Mouse (Mus musculus) right cerebral cortex, adult 18-20 months (tissue): ENCODE data around the gene Gkap1.

Experiments used
- DNase-seq: peaks from one replicate; pipeline ENCODE4 v3.0.0; 2022; ENCODE audit warnings: mixed read lengths

Gene Gkap1

DNA sequence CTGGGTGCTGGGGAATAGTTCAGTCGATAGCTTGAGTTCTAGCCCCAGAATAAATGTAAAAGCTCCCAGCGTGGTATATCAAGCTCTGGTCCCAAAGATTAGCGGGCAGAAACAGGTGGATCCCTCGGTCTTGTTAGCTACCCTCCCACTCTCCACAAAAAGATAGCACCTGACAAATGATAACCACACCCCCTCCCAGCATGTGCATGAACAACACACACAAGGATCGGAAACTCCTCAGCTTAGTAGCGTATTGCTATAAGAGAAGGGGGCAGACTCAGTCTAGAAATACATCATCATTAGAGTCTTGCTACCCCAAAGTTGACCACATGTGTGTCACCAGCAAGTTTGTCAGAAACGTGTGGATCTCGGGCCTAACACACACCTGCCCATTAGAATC, at the start of gene Gkap1:
Gkap1 (minus strand) TSS at position 101 of the 400 bp plus-strand sequence.
- no peak for DNase-seq

DNA sequence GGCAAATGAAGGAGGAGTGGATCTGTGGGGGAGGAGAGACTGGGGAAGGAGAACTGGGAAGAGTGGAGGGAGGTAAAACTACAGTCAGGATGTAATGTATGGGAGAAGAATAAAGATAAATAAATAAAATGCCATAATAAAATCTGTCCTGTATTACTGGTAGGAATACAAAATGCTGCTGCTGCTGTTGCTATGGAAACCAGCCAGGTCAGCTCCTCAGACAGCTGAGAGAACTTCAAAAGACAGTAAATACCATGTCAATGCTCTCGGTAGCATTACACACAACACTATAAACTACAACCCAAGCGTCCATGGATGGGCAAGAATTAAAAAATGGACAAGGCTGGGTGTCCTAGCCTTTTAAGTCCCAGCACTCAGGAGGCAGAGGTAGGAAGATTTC, 42.3 kb upstream of the Gkap1 start:
- DNase-seq = no peak

DNA sequence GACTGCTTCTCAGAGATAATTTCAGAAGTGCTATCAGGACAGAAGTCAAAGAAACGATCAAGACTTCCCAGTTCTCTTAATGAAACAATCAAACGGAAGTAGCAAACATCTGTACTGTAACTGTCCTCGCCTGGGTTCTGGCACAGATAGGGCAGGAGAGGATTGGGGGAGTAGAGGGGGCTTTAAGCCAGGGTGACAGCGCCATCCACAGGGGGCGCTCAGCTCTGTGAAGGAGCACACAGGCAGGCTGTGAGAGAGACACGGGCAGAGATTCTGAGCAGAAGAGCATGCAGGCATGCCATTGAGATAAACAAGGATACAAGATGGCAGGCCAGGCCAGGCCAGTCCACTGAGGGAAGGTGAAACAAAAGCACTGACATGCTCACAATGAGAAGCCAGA, 39.5 kb upstream of the Gkap1 start:
- no peak for DNase-seq

DNA sequence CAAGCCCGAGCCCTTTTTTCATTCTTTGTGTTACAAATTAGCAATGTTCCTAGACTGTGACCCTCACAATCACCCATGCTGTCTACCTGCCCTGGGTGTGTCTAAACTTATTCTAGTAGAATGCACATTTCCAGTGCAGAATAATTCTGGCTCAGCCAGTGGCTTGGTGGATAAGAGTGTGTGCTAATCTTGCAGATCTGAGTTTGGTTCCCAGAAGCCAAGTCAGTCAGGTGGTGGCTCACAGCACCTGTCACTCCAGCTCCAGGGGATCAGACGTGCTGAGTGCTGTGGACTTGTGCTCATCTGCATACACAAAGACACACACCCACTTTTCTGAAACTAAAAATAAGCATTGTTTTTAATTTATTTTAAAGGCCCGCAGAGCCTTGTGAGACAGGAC, 38.3 kb upstream of the Gkap1 start:
- no peak for DNase-seq

DNA sequence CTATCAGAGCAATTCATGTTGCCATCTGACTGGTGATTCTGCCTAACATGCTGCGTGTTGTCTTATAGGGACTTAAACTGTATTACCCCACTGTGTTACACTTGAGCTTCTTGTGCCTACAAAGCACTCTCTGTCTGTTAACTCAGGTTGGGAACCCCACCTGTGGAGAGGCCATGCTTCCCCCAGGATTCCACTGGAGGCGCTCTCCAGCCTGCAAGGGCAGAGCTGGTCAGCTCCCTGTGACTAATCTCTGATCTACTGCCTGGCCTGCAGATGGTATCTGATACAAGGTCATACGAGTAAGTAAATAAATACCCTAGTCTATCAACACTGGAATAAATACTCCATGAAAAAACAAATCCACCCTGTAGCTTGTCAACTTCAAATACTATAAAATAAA, 35.9 kb upstream of the Gkap1 start:
- DNase-seq = no peak

DNA sequence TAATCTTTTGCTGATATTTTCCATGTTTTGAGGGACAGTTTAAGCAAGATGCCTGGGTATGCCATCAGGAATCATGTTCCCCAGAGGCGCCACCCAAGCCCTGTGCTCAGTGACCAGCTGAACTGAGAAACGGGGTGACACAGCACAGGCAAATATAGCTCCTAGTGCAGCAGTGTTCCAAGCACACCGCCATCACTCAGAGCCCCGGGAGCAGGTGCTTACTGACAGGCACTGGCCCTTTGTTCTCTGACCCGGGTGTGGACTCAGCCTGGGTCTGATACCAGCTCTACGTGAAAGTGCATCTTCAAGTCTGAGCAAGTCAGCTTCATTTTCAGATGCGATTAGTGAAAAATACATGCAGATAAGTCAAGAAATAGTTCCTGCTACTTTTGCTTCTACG, 34.0 kb upstream of the Gkap1 start:
- no peak for DNase-seq

DNA sequence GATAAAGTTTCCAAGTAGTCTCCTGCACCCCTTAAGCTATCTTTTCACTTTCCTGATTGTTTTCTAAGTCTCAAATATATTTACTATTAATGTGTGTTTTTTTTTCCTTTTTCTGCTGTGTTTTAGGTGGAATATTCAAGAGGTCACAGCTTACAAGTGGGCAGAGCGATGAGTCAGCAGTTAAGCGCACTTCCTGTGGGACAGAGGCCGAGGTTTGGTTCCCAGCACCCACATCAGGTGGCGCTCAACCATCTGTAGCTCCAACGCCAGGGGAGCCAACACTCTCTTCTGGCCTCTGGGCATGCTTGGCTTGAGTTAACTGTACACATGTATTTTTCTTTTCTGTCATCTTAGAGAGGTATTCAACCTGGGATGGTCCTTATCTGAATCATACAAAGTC, 32.0 kb upstream of the Gkap1 start:
- DNase-seq = no peak

DNA sequence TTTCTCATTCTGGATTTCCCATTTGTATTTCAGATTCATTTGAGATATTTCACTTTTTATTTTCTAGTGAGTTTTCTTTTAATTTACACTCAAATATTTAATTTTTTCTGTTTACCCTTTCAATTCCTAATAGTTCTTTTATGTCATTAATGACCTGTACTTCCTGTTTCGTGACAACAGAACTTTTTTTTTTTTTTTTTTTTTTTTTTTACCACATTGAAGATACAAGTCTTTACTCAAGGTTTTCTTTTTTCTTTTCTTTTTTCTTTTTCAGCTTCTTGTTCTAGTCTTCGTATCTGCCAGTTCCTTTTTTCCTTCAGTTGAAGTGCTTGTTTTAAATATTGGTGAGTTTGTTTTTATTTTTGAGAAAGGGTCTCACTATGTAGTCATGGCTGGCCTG, 29.7 kb upstream of the Gkap1 start:
- DNase-seq = no peak

DNA sequence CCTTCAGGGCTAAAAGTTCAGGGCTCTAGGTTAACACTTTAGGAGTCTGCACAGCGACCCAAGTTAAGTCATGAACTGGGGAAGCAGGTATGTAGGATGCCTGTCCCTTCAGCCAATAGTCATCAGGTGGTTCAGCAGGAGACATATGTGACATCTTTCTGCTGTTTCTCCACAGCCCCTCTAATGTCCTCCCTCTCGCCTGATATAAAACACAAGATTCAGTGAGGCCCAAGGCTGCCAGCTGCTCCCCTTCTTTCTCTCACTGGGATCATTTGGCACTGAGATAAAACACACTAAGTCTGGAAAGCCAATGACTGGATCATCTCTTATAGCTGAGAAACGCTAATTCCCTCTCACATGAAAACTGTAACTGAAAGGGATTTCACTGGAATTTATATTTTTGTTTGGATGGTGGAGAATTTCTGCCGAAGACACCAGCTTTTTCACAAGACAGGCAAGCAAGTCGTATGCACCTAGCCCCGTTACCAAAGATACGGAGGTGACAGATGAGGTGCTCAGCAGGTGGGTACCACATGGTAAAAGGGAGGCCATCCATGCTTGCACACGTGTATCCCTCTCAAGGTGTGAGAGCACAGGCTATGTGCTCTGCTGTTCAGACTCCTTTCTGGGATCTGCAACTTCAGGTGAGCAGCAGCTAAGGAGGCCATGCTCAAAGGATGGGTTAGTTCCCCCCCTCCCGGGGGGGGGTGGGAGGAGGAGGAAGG, 27.1 kb upstream of the Gkap1 start:
- DNase-seq = no peak

DNA sequence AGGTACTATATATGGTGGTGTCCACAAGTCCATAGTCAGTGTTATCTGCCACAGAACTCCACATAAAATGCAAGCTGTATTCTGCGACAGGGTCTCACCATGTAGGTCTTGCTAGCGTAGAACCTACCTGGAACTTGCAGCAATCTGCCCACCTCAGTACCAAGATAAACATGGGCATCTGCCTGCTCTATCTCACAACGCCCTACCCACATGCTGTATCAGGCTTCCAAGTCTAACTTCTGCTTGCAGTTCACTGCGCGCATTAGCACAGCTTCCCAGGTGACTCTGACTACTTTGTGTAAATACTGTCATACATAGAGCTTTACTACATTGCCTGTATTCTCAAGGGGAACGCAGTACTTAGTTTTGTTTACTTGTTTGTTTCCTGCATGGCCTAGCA, 26.5 kb upstream of the Gkap1 start:
- no peak for DNase-seq

DNA sequence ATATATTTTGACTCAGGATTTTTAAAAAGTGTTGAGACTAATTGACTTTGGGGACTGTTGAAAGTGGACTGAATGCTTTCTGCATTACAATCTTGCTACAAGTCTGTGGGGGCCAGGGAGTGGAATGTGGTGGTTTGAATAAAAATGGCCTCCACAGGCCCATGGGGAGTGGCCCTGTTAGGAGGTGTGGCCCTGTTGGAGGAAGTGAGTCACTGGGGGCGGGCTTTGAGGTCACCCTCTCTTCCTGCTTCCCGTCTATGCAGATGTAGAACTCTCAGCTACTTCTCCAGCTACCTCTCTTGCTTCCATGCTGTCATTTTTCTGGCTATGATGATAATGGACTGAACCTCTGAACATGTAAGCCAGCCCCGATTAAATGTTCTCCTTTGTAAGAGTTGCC, 23.3 kb upstream of the Gkap1 start:
- no peak for DNase-seq

DNA sequence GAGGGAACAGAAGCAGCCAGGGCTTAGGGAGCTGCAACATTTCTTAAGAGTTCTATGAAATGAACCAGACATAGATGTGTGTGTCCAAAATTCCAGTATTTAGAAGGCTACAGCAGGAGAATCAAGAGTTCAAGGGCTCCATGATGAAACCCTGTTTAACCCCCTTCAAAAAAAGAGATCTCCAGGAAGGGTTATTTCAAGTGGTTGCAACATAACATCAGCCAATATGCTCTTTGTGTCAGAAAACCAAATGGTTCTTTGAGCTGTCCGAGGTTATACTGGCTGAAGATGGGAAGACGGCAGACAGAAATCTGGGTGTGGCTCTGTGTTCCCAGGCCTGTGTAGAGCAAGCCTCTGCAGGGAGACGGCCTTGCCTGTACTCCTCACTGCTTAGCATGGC, 20.1 kb upstream of the Gkap1 start:
- DNase-seq = no peak

DNA sequence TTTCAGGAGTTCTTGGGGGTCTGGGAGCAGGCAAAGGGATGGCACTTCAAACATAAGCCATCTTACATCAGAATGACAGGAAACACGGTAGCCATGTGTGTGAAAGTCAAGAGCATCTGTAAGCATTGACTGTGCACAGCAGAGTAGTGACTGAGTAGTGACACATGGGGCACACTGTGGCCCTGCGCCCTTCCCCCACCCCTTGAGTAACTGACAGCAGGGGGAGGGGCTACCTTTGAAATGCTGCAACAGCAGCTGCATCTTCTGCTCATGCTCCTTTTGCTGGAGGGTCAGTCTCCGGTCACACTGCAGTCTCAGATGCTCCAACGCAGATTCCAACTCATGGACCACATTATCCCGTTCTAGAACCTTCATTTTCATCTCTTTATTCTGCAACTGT, 17.3 kb upstream of the Gkap1 start:
- no peak for DNase-seq

DNA sequence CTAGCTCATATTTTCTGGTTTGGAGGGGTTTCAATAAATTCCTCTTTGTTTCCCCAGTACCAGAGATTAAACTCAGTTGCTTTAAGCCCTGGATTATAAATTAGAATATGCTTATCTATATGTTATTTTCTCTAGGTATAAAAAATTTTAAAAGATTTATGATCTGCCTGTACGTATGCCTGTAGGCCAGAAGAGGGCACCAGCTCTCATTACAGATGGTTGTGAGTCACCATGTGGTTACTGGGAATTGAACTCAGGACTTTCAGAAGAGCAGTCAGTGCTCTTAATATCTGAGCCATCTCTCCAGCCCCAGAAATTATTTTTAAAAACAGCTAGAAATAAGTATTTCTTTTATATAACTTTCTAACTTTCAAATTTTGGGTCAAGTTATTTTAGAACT, 13.8 kb upstream of the Gkap1 start:
- no peak for DNase-seq

DNA sequence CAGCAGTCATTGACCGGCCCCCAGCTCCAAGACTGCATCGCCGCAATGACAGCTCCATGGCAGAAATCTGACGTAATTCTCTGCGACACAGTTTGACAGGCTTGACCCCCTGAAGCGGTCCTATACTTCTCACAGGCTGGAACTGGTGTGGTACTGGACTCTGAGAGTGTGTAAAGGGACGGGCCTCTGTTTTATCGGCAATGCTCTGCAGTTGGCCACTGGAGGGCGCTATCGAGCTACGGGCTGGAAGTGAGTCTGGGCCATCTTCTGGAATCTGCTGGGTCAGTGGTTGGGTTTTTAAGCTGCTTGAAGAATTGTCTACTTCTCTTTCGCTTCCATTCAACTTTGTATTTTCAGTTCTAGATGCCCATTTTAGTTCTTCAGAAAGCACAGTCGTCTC, 12.3 kb upstream of the Gkap1 start:
- peak; percentile 68 for DNase-seq

DNA sequence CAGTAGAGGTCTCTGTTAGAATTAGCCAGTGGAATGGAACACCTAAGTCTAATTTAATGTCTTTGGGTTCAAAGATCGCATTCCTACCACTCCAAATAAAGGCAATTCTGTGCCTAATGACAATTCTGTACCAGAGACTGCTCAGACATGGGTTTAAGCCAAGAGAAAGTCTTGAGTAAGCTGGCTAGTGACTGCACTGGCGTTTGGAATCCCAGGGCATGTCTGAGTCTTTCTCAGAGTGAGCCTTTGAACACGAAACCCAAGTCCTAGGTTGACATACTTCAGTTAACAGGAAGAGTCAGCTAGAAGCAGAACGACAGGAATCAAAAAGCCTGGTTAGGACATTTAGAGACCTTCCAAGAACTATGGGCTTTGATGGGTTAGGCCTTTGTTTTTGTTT, 8.0 kb upstream of the Gkap1 start:
- DNase-seq = no peak

DNA sequence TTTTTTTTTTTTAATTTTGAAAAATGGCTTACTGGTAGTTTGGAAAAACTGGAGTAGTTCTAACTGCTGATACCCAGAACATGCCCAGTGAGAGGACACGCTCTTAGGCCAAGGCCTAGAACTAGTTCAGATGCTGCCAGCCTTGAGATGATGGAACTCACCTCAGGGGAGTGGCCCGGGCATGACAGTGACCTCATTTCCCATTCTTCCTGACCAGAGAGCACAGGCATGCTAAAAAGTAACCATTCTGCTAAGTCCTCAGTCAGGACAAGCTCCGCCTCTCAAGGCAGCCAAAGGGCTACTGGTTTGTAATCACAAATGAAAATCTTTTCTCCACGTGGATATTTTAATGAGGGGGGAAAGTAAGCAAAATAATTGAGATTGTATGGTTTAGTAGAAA, 6.4 kb upstream of the Gkap1 start:
- DNase-seq = no peak

DNA sequence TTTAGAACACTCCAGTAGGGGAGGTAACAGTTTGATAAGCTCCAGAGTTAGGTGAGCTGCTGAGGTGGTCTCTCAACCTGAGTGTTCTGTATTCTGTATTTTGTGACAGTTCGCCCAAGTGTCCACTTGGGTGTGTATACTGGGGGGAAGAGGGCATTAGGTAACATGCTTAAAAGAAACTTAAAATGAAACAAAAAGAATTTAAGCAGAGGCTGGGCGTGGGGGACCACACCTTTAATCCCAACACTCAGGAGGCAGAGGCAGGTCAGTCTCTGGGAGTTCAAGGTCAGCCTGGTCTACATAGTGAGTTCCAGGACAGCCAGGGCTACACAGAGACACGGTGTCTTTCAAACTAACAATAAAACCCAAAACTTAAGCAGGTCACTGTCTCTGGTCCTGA, 5.0 kb upstream of the Gkap1 start:
- DNase-seq = no peak

DNA sequence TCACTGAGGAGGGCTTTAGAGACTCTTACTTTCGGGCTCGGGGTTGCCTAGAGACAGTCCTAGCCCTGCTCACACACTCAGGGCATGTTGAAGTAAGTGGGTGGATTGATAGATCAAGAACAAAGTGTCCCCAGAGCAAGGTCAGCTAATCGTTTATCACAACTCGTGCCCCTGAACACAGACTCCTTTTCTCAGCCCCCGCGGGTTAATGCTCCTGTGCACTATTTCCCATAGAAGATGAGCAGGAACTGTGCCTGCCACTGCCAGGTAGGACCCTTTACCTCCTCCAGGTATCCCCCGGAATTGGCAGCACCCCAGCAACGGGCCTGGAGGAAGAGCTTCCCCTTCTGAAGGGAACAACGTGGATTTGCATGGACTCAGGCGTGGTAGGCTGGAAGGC, 757 bp upstream of the Gkap1 start:
- DNase-seq = no peak

DNA sequence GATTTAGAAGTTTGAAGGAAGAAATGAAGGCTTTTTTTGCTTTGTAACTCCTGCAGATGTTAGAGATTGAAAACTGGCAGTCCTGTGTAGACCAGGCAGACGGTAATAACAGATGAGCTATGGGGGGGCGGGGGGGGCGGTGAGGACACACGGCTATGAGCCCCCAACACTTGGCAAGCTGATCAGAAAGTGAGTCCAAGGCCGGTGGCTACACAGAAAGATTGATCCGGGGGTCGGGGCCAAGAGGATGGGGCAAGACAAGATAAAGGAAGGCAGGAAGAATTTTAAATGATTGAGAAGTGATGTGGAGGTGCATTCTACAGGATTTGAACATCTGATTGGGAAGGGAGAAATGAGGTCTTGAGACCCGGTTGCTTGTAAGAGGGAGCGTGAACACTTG, 423 bp downstream of the Gkap1 start:
- no peak for DNase-seq

DNA sequence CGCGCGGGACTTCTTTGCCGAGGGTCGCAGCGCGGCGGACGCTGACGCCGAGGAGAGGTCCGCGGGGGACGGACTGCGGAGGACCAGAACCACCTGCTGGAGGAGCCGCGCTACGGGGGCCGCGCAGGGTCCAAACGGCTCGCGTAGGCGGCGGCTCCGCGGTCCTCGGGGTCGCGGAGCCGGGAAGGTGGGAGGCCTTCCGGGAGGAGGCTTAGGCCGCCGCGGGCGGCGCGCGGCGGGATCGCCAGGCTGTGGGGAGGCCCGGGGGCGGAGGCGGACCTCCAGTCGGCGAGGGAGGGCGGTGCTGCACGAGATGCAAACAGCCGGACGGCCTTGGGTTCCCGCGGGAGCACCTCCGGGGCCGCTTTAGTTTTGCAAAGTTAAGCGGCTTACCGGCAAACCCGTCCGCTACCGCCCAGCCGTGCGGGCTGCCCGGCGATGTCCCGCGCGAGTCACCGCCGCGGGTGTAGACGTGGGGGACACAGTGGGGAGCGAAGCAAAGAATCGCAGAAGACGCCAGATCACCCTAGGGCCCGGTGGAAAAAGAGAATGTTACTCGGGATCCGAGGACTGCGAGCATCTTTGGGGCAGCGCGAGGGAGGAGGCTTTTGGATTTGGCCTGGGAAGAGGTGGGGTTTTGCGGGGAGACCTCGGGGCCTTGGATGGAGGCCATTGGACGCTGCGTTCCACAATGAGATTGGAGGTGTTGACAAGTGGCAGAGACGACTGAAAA, 1.1 kb downstream of the Gkap1 start:
- peak; percentile 45 for DNase-seq

DNA sequence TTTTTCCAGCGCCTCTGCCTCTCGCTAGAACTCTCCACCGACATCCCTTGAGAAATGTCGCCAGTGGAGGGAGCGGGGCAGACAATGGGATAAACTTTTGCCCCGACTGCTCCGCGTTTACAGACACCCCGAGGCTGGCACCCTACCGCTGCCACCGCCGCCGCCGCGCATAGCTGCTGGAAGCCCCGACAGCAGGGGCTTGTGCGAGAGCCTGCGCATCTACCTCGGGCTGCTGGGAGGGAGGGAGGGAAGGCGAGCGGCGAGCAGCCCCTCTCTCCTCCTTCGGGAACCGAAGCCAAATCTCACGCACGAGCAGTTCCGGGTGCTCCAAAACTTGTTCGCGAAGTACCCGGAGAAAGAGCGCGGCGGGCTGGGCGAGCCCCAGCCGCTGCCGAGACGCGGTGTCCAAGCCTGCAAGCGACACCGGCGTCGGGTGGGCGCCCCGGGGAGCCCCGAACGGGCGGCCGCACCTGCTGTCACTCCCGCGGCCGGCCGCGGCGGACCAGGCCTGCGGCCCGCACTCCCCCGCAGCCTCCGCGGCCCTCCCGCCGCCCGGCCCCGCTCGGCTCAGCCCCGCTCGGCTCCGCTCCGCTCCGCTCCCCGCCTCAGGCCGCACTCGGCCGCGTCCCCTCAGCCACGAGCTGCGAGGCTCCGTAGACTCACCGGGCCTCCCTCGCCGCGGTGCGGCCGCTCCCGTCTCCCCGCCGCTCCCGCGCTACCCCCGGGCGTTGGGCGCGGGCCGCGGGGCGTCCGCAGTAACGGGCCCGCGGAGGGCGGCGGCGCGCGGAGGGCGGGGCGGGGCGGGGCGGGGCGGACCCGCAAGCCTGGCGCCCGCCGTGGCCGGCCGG, 1.9 kb downstream of the Gkap1 start:
- DNase-seq = peak; percentile 5

DNA sequence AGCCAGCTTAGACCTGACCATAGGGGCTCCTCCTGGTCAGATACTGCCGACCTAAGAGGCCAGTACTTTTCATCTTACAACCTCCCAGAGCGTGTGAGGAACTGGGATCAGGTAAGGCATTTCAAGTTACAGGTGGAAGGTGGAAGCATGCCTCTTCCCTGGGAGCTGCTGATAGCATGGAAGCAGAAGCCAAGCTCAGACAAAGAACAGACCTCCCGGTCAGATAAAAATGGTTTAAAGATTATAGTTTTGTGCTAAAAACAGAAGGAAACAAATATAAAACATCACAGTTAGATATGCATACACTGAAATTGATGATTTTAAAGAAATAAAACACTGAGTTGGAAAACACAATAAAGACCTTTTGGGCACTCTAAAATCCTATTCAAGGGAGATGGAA, 8.6 kb downstream of the Gkap1 start:
- DNase-seq = no peak

DNA sequence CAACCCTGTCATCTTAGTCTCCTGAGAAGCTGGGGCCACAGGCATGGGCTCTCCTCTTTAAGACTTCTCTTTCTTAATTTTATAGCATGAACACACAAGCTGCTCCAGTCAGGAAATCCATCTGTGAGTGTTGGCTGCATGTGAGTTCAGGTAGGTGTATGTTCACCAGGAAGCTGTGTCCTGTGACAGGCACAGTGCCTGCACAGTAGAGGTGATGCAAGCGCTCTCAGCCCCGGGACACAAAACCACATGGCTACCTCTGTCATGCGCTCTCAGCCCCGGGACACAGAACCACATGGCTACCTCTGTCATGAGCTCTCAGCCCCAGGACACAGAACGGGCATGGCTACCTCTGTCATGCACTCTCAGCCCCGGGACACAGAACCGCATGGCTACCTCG, 12.0 kb downstream of the Gkap1 start:
- DNase-seq = no peak
